Mouse (Mus musculus) v-Abl transformed pro-B cells (cell line): ENCODE results near the gene Egfem1.

Experiments
- in situ Hi-C, 2 experiments: fragments of 400-800 bp; cut with MboI; formaldehyde crosslinking; loops; one replicate each; pipeline ENCODE4 v1.15.1; 2025; ENCODE audit not compliant: unreplicated experiment in 2 of 2

Egfem1 gene

DNA sequence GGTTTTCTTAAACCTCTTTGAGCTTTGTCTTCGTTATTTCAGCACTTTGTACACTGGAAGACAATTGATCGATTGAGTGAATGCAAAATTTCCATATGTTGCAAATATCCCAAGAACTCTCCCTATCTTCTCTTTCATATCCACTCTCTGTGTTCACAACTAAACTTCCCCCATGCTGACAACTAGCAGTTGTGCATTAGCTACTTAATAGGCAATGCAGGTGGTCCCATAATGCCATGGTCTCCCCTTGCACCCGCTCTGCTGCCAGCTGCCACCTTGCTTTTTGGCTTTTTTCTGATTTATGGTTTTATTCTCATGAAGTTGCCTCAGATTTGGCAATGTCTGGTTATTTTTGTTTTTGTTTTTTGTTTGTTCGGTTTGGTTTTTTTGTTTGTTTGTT is 209.8 kb downstream of the Egfem1 start:
- in situ Hi-C loops, result no loop called here

GRCm38 (mm10) chr3:29292251-29292650 is 210.4 kb downstream of the Egfem1 start:
- in situ Hi-C loops, result no loop called here

GRCm38 (mm10) chr3:29293230-29293629 is 211.4 kb downstream of the Egfem1 start:
- in situ Hi-C loops, result no loop called here

- in situ Hi-C loops, result no loop called here
Observed at GRCm38 (mm10) chr3:29342223-29342791, 260.5 kb downstream of the Egfem1 start.

- in situ Hi-C loops, result no loop called here
Observed at GRCm38 (mm10) chr3:29345805-29346204, 264.0 kb downstream of the Egfem1 start.

DNA sequence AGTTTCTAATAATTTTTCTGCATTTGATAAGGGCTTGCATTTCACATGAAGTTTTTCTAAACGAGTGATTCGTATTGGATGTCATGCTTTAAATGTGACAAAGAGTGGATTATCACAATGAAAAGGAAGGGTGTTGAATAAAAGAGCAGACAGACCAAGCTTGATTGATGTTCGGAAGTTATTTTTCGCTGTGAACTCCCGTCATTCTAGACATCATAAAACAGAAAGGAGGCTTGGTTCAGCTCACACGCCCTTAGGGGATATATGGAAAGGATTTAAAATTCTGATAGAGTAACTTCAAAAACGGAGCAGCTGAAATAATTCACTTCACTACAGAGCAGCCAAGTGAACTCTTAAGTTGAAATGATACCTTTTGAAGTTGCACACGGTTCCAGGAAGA is 285.1 kb downstream of the Egfem1 start:
- in situ Hi-C loops, result no loop called here

- in situ Hi-C loops, result no loop called here
Observed at GRCm38 (mm10) chr3:29370519-29370918, 288.7 kb downstream of the Egfem1 start.

GRCm38 (mm10) chr3:29381255-29381654 is 299.4 kb downstream of the Egfem1 start:
- in situ Hi-C loops, result no loop called here

DNA sequence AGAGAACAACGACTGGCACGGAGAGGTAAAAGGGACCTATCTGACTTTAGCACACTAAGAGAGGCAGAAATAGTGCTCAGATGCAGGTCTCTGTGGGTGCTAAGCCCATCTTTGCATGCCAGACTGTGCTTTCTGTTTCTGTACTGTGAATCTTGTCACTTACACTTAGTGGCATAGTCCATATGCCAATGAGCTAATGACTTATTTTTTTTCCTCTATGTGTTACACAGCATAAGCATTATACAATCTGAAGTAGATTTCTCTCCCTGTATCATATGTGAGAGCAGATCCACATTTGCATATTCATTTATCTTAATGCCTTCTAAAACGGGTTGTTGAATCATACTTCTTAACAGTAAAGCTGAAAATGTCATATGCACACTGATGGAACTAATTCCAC is 317.2 kb downstream of the Egfem1 start:
- in situ Hi-C loops, result no loop called here

- in situ Hi-C loops, result no loop called here
Observed at GRCm38 (mm10) chr3:29421634-29422033, 339.8 kb downstream of the Egfem1 start.

DNA sequence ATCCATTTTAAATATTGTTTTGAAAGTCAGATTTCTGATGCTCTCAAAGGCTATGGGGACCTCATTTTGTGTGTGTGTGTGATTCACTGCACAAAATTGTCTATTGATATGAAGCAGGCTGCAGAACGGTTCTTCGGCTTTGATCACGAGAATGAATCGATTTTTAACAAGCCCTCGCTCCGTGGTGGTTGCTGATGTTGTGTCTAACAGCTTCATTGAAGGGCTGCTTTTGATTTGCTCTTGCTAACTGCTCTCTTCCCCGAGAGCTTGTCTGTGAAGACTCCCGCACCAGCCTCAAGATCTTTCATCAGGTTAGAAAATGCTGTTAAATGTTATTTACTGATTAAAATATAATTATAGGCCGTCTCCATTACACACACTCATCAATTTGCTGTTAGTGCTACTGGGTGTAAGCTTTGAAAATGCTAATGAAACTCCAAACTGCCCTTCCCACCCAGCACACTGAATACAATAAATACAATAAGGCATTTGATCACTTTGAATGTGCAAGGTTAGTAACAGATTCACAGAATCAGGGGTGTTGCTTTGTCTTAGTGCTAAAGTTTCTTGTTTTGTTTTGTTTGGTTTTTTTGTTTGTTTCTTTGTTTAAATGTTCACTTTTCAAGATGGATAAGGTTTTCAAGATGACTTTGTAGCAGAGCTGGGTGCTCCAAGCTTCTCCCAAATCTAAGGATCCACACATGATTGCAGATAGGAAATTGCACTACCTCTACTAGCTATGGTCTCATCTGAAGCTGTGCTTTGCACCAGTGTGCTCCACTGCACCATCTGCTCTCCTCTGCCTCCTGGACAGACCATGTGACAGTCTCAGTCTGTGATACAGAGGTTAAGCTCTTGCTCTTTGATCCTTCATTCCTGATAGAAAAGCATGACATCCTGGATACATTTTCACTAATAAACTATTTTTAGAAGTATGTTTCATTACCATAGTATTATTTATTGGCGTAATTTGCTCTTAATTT is 350.6 kb downstream of the Egfem1 start:
- in situ Hi-C loops, result no loop called here

DNA sequence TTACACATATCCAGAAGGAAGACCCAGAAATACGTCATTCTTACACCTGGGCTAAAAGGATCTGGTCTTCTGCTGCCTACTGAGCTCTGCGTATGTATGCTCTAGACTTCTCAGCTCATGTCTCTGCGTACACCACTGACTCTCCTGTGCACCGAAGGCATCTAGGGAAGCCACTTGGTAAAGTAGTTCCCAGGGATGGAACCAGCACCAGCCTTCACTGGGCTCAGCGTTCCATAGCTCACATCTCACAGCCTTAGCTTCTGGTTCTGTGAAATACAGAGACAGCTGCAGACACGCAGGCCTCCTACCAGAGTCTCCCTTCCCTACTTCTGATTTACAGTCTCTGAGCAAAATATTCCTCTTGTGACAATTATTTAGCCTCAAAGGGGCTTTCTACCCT is 361.2 kb downstream of the Egfem1 start:
- in situ Hi-C loops, result no loop called here

GRCm38 (mm10) chr3:29444661-29445060 is 362.8 kb downstream of the Egfem1 start:
- in situ Hi-C loops, result no loop called here

DNA sequence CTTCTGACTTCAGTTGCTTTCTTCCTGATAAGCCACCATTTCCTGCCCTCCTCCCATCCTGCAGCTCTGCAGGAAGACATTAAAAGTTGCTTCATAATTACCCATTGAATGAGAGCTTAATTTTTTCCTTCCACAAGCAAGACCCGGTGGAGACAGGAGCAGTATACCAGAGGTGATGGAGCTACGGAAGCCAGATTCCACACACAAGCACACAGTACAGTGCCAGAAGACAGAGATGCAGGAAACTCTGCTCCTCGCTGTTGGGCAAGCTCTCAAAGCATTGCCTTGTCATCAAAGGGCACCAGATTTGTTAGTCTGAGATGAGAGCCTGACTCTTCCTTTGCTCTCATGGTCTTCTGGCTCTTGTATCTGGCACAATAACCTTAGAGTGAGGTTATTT is 364.3 kb downstream of the Egfem1 start:
- in situ Hi-C loops, result no loop called here

DNA sequence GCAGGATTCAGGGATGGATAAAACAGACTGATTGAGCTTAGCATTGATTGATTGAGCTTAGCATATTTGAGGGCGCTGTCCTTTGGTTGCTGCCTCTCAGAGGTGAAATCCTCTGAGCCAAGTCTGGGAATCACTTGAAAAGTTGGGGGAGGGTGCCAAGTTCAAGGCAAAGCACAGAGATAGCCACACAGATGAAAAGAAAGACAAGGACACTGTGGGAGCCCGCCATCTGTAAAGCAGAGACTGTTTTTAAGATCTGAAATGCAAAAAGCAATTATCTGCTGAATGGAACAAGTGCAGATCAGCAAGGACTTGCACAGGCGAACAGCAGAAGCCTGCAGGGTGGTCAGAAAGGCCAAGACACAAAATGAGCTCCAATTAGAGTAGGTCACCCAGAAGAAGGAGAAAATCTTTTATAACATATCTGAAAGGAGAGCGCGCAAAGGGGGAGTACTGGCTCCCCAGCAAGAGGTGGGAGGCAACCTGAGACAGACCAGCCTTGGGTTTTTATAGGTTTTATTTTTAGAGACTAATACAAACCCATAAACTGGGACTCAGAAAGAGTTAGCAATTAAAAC is 367.1 kb downstream of the Egfem1 start:
- in situ Hi-C loops, result no loop called here

- in situ Hi-C loops, result no loop called here
Observed at GRCm38 (mm10) chr3:29498211-29498610, 416.4 kb downstream of the Egfem1 start.

- in situ Hi-C loops, result no loop called here
Observed at GRCm38 (mm10) chr3:29499188-29499587, 417.4 kb downstream of the Egfem1 start.

GRCm38 (mm10) chr3:29525298-29525962 is 443.6 kb downstream of the Egfem1 start:
- in situ Hi-C loops, result no loop called here

- in situ Hi-C loops, result no loop called here
Observed at GRCm38 (mm10) chr3:29525963-29526301, 444.1 kb downstream of the Egfem1 start.

DNA sequence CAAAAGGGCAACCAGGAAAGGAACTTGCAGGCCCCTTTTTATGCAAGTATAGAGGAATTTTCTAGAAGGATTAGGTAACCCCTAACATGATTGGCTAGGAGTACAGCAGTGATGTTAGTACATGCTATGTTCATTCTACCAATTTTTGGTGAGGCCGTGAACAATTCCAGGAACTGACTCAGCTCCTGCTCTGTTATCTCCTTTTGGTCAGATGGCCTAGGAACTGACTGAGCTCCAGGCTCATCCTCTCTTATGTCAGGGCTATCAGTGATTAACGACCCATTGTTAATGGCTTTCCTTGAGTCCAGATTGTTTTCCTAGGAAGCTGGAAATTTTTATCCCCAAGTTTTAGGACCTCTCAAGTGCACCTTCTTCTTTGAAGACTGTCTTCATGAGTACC is 457.4 kb downstream of the Egfem1 start:
- in situ Hi-C loops, result no loop called here

GRCm38 (mm10) chr3:29539902-29540301 is 458.1 kb downstream of the Egfem1 start:
- in situ Hi-C loops, result no loop called here
